Mouse (Mus musculus) neural tube, embryonic 12.5 days (tissue): ENCODE data around the gene Tmem266. TPM values are rescaled to one million over a fixed set of nuclear protein-coding genes. Genes with fewer than 3 reads are reported as not detected.

ENCODE experiments used
- ATAC-seq: fragments of 200-750 bp; cut with Nextera tagmentation; 2 replicates; pipeline ENCODE4 v1.8.0; 2017; ENCODE audit warnings: low read depth, mild to moderate bottlenecking, moderate TSS enrichment, moderate library complexity; ENCODE audit not compliant: low FRiP score
- H3K27ac ChIP-seq: fragments of 300-500 bp; sonication (generic); 2 replicates; pipeline ENCODE4 v1.5.1; 2016
- H3K27me3 ChIP-seq: fragments of 300-500 bp; sonication (generic); replicated peaks from 2 replicates; pipeline ENCODE4 v1.6.1; 2016; ENCODE audit warnings: mild to moderate bottlenecking
- H3K36me3 ChIP-seq: fragments of 300-500 bp; sonication (generic); 2 replicates; pipeline ENCODE4 v1.6.1; 2016; ENCODE audit warnings: mild to moderate bottlenecking
- H3K4me1 ChIP-seq: fragments of 300-500 bp; sonication (generic); 2 replicates; pipeline ENCODE4 v1.6.1; 2016
- H3K4me2 ChIP-seq: fragments of 300-500 bp; sonication (generic); replicated peaks from 2 replicates; pipeline ENCODE4 v1.6.1; 2016; ENCODE audit warnings: mild to moderate bottlenecking
- H3K4me3 ChIP-seq: fragments of 300-500 bp; sonication (generic); 2 replicates; pipeline ENCODE4 v1.5.1; 2016
- H3K9ac ChIP-seq: fragments of 300-500 bp; sonication (generic); 2 replicates; pipeline ENCODE4 v1.6.1; 2016; ENCODE audit warnings: mild to moderate bottlenecking
- H3K9me3 ChIP-seq: fragments of 300-500 bp; sonication (generic); 2 replicates; pipeline ENCODE4 v1.6.1; 2016; ENCODE audit warnings: mild to moderate bottlenecking
- WGBS: fragments of 180-500 bp; shearing (Covaris S2); methylation state at CpG from one replicate; pipeline ENCODE4 v1.1.7; 2016; 5-methylcytosine and 5-hydroxymethylcytosine counted together
- polyA plus RNA-seq: library from polyadenylated mRNA; unstranded; fragments of >200 nt; fragmentation: Nextera tagmentation; extraction: Ambion mirVana; gene quantifications from 2 replicates; pipeline ENCODE4 v1.2.1, GENCODE M21; 2016

Tmem266 gene
- polyA plus RNA-seq, 1 experiment from 2014 or later, result 1.7 TPM

DNA sequence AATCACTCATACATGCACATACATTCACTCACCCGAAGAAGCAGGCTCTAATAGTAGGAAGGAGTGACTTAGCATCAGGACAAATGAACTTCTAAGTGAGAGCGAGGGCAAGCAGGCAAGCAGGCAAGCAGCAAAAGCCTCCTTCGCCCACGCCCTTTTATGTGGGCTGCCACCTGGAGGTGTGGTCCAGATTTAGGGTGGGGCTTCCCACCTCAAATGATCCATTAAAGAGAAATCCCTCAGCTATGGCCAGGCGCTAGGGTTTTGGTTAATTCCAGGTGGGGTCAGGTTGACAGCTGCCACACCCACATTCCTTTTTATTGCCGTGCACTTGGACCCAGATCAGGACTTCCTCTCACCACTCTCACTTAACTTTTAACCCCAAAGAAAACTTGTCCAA is 83.7 kb downstream of the Tmem266 start:
- Histone ChIP-seq H3K9ac (no peak overlapping the region), H3K27ac (no peak overlapping the region), H3K4me3 (no peak overlapping the region), H3K4me1 (peaks cover 8% of the 10 kb centered on the region; the same call in 1 of the 2 replicates), H3K36me3 (no peaks in the 10 kb centered on the region), H3K4me2 (no peak overlapping the region), H3K27me3 (no peaks in the 10 kb centered on the region), H3K9me3 (no peaks in the 10 kb centered on the region)
- no peak for ATAC-seq
- WGBS, result 62% methylated on average over 6 of the region's 6 CpGs

GRCm38 (mm10) chr9:55411154-55411553 is 84.4 kb downstream of the Tmem266 start:
- WGBS, result 40% methylated on average over 6 of the region's 6 CpGs
- no peak overlapping the region for H3K27ac ChIP-seq
- ATAC-seq, result no peak
- H3K4me2 ChIP-seq, result no peak overlapping the region
- H3K9ac ChIP-seq, result no peak overlapping the region
- H3K27me3 ChIP-seq, result no peaks in the 10 kb centered on the region
- H3K9me3 ChIP-seq, result no peaks in the 10 kb centered on the region
- H3K4me3 ChIP-seq, result no peak overlapping the region
- no peaks in the 10 kb centered on the region for H3K36me3 ChIP-seq
- H3K4me1 ChIP-seq, result peaks cover 8% of the 10 kb centered on the region; the same call in 1 of the 2 replicates

DNA sequence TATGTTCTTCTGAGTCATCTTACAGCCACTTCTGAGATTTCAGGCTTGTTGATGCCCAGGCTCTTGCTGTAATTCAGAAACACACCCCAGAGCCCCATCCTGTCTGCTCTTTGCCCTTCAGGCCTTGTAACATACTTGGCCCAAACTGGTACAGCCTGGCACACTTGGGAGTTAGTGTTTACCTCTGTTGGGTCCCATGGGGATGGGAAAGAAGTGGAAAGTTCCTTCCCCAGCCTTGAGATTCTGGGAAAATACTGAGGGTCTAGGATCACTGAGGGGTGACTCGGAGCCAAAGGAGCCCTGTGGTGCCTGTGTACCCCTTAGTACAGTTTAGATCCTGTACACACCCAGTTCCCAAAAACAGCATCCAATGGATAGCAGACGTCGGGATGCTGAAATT is 95.1 kb downstream of the Tmem266 start:
- Histone ChIP-seq H3K27ac (no peak overlapping the region), H3K27me3 (no peaks in the 10 kb centered on the region), H3K4me1 (0 out of 2 replicates have a peak, but pooled peaks cover 7% of the 10 kb centered on the region), H3K4me3 (no peak overlapping the region), H3K9me3 (peaks cover 9% of the 10 kb centered on the region; the same call in 1 of the 2 replicates), H3K36me3 (no peaks in the 10 kb centered on the region), H3K4me2 (no peak overlapping the region), H3K9ac (no peak overlapping the region)
- ATAC-seq, result no peak
- WGBS, result 92% methylated on average over 3 of the region's 3 CpGs

DNA sequence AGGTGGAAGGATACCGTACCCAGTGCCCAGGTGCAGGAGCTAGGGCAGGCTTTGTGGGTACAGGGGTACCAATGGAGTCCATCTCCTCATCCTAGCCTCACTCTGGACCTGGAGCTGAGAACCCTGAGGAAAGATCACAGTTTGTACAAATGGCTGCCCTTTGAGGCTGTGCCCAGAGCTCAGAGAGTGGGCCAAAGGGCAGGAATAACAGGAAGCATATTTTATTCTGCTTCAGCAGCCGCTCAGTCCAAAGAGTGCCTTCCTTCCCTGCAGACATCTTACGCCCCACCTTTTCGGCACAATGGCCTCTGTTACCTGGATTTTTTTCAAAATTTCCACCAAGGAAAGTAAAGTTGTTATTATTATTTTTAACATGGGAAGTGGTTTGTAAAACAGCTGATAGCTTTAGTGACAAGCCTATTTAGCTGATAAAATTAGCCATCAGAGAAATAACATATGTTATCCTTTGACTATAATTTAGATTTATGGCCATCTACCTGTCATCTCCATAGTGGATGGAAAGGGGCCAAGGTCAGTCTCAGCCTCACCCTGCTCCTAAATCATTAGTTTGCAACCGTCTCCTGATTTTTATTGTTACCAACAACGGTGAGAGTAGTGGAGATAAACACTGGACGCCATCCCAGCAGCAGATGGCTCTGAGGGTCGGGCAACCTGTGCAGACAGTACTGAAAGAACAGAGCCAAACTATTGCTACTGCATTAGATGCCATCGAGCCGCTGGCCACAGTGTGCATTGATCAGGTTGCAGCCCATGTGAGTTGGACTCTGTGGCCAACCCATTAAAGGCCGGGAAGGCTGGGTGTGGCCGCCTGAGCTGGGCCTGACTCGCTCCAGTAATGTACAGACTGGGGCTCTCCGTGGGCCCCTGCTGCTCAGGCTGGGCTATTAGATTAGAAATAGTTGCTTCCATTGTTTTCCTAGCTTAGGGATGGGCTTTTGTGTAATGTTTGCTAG is 97.0 kb downstream of the Tmem266 start:
- peaks cover 9% of the 10 kb centered on the region; the same call in 1 of the 2 replicates for H3K9me3 ChIP-seq
- H3K4me1 ChIP-seq, result 0 out of 2 replicates have a peak, but pooled peaks cover 7% of the 10 kb centered on the region
- no peak overlapping the region for H3K9ac ChIP-seq
- H3K27ac ChIP-seq, result no peak overlapping the region
- no peaks in the 10 kb centered on the region for H3K27me3 ChIP-seq
- 66% methylated on average over 14 of the region's 14 CpGs for WGBS
- no peak overlapping the region for H3K4me3 ChIP-seq
- no peak overlapping the region for H3K4me2 ChIP-seq
- ATAC-seq, result no peak
- H3K36me3 ChIP-seq, result no peaks in the 10 kb centered on the region

DNA sequence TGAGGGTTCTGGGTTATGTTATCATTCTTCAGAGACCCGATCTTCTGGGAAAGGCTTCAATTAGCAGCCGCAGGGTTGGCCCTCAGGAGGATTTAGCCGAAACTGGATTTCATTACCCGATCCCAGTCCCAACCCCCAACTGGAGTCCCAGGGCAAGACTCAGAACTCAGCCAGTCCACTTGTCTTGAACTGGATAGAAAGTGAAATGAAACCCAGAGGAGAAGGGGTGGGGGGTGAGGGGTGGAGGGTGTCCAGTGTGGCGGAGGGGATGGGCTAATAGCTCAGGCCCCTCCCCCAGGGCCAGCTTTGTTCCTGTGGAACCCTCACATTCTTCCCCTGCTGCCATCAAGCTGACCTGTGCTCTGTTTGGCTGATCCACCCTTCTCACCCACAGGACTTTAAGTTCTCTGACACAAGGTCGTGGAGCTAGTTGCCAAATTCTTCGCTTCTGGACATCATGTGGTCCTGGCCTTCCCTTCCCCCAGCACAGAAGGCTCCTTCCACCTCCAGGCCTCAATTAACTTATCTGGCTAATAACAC is 98.6 kb downstream of the Tmem266 start:
- 69% methylated on average over 7 of the region's 7 CpGs for WGBS
- no peaks in the 10 kb centered on the region for H3K36me3 ChIP-seq
- H3K4me3 ChIP-seq, result no peak overlapping the region
- H3K9ac ChIP-seq, result no peak overlapping the region
- no peak overlapping the region for H3K4me2 ChIP-seq
- H3K27me3 ChIP-seq, result 0 out of 2 replicates have a peak, but pooled peaks cover 7% of the 10 kb centered on the region
- H3K4me1 ChIP-seq, result 0 out of 2 replicates have a peak, but pooled peaks cover 7% of the 10 kb centered on the region
- no peak for ATAC-seq
- H3K27ac ChIP-seq, result no peak overlapping the region
- peaks cover 9% of the 10 kb centered on the region; the same call in 1 of the 2 replicates for H3K9me3 ChIP-seq

GRCm38 (mm10) chr9:55429242-55429975 is 102.7 kb downstream of the Tmem266 start:
- Histone ChIP-seq H3K4me1 (peaks cover 9% of the 10 kb centered on the region; the same call in 1 of the 2 replicates), H3K4me3 (no peak overlapping the region), H3K27ac (no peak overlapping the region), H3K27me3 (peaks cover 8% of the 10 kb centered on the region), H3K9ac (no peak overlapping the region), H3K4me2 (no peak overlapping the region), H3K36me3 (no peaks in the 10 kb centered on the region), H3K9me3 (no peaks in the 10 kb centered on the region)
- 28% methylated on average over 12 of the region's 12 CpGs for WGBS
- ATAC-seq, result peak; percentile 54; the same call in 1 of the 2 replicates

DNA sequence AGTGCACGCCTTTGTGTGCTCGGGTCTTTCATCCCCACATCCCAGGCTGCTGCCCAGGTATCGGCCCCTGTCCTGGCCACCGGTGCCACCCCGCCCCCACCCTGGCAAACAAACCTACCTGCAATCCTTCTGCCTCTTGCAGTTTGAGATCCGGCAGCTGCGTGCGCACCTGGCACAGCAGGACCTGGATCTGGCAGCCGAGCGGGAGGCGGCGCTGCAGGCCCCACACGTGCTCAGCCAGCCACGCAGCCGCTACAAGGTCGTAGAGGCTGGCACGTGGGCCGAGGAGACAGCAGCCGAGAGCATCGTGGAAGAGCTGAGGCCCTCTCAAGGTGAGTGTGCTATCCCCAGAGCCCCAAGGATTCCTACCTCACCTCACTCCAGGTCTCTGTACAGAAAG is 103.4 kb downstream of the Tmem266 start:
- H3K27me3 ChIP-seq, result peaks cover 8% of the 10 kb centered on the region
- peak overlapping the region; percentile 16; the same call in 1 of the 2 replicates for H3K4me2 ChIP-seq
- peaks cover 9% of the 10 kb centered on the region; the same call in 1 of the 2 replicates for H3K4me1 ChIP-seq
- no peak overlapping the region for H3K9ac ChIP-seq
- H3K9me3 ChIP-seq, result no peaks in the 10 kb centered on the region
- H3K36me3 ChIP-seq, result no peaks in the 10 kb centered on the region
- ATAC-seq, result no peak
- no peak overlapping the region for H3K27ac ChIP-seq
- H3K4me3 ChIP-seq, result no peak overlapping the region
- WGBS, result 19% methylated on average over 20 of the region's 20 CpGs

DNA sequence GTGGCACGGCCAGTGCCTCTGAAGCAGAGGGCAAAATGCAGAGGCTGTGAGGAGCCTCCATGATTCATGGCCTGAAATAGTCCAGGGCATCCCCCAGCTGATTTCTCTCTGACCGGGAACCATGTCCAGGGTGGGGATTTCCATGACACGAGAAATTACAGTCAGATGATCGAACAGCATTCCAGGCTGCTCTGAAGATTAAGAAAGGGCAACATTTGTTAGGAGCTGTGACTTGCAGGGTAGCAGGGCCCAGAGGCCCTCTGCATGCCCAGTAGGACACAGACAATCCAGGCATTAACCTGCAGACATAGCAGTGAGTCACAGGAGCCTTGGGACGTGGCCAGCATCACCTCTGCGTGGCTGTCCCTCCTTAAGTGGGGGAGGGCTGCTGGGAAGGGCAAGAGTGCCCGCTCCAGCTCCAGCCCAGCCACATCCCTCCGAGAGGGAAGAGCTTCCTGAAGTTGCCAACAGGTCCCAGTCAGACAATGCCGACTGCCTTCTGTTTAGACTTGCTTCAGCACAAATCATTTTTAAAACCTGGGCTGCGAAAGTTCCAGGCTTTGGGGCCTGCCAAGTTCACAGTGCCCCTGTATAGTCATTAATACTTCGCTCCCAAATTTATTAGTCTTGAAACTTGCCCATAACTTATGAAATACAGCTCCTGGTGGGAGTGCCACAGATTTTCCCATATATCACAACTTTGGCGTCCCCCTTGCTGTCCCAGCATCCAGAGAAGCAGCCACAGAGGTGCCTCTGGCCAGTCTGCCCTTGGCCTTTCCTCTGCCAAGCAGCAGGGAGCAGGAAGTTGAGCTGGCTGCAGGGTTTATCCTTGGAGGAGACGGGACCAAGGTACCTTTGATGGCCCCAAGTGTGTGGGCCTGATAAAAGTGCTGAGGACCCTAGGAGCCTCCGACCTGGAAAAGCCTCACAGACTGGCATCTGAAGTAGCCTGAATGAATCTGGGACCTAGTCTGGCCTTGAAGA is 105.9 kb downstream of the Tmem266 start:
- WGBS, result 66% methylated on average over 14 of the region's 14 CpGs
- Histone ChIP-seq H3K4me2 (no peak overlapping the region), H3K9me3 (no peaks in the 10 kb centered on the region), H3K27me3 (peaks cover 8% of the 10 kb centered on the region), H3K9ac (no peak overlapping the region), H3K27ac (no peak overlapping the region), H3K36me3 (no peaks in the 10 kb centered on the region), H3K4me3 (no peak overlapping the region), H3K4me1 (peaks cover 6% of the 10 kb centered on the region; the same call in 1 of the 2 replicates)
- no peak for ATAC-seq

- 89% methylated on average over 5 of the region's 5 CpGs for WGBS
Observed at GRCm38 (mm10) chr9:55433875-55434274, 107.2 kb downstream of the Tmem266 start.

GRCm38 (mm10) chr9:55438433-55438832 is 111.7 kb downstream of the Tmem266 start:
- no peaks in the 10 kb centered on the region for H3K9me3 ChIP-seq
- H3K27me3 ChIP-seq, result no peaks in the 10 kb centered on the region; the same call in 1 of the 2 replicates
- H3K27ac ChIP-seq, result no peak overlapping the region
- no peak overlapping the region for H3K4me2 ChIP-seq
- 73% methylated on average over 3 of the region's 3 CpGs for WGBS
- H3K9ac ChIP-seq, result no peak overlapping the region
- no peaks in the 10 kb centered on the region for H3K4me1 ChIP-seq
- ATAC-seq, result no peak
- H3K36me3 ChIP-seq, result no peaks in the 10 kb centered on the region
- H3K4me3 ChIP-seq, result no peak overlapping the region

More at GRCm38 (mm10) chr9:55433875-55434274, 107.2 kb downstream of the Tmem266 start:
- Histone ChIP-seq H3K4me2 (no peak overlapping the region), H3K9ac (no peak overlapping the region), H3K27ac (no peak overlapping the region), H3K36me3 (no peaks in the 10 kb centered on the region), H3K27me3 (peaks cover 8% of the 10 kb centered on the region), H3K9me3 (no peaks in the 10 kb centered on the region), H3K4me1 (peaks cover 6% of the 10 kb centered on the region; the same call in 1 of the 2 replicates), H3K4me3 (no peak overlapping the region)
- ATAC-seq, result no peak

DNA sequence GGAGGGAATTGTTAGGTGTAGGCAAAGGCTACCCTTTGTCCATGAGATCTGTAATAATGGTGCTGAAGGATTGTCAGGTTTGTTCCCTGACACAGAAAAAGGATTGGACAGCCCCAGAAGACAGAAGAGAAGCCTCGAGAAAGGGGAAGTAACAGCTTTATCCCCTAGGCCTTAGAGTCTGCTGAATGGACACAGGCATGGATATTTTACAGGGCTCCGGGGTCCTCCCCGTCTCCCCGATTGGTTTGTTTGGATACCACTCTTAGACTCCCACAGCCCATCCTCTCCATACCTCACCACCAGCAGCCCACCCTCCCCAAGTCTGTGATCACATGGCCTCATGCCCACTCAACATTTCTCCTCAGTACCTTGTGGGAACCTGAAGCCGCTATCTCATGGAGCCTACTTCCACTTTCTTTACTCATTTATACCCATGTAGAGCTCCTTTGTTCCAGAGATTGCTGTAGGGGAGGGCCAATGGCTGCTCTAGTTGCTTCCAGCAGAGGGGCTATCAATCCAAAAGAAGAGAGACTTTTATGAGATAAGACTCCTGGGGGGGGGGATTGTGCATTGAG is 112.6 kb downstream of the Tmem266 start:
- Histone ChIP-seq H3K4me3 (no peak overlapping the region), H3K9me3 (no peaks in the 10 kb centered on the region), H3K36me3 (no peaks in the 10 kb centered on the region), H3K4me1 (no peaks in the 10 kb centered on the region), H3K27ac (no peak overlapping the region), H3K9ac (no peak overlapping the region), H3K4me2 (no peak overlapping the region), H3K27me3 (no peaks in the 10 kb centered on the region)
- no peak for ATAC-seq
- WGBS, result 81% methylated on average over 5 of the region's 5 CpGs
